Mouse (Mus musculus): ENCODE measurements at regions not wholly inside any gene's neighbourhood (a gene's known extent, or its start where the extent isn't known, plus 50 kb on each side); places are given as distances from the start of the nearest gene placed in this dataset.
A peak's percentile ranks its signal among the peaks of the same experiment; 100 is the strongest.

DNA sequence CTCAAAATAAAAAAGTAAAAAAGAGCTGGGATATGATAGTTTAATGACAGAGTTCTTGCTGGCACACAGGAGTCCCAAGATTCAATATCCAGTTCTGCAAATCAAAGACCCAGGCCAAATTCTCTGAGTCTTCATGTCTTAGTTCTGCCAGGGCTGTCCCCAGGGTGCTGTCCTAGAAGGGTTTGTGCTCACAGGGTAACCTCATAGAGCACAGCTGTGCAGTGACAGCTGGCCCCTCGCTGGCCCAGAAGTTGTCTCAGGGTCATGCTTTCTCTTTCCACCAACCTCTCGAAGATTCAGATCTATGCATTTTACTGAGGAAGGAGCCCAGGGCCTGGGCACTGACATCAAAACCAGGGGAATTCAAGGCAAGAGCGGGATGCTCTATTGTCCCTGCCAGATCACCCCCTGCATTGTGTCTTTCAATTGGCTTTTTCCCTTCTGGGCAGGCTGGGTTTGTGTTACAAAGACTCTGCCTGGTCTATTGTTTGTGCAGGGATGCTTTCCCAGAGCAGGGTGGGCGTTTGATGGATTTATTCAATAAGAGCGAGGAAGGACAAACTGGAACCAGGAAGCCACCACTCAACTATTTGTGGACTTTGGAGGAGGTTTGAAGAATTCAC lies 121.9 kb upstream of the Serp2 start:
- Histone ChIP-seq H3K36me3 (replicated peaks; ENCODE audit: control insufficient read depth, insufficient read depth, low read depth) (no peaks in the 10 kb centered on the region), H3K27ac (no peak overlapping the region), H3K27me3 (ENCODE audit: control insufficient read depth, insufficient read depth, low read length) (no peaks in the 10 kb centered on the region), H3K9ac (replicated peaks) (no peak overlapping the region), H3K4me1 (replicated peaks; ENCODE audit: control insufficient read depth in 2 of 2, insufficient read depth in 2 of 2, low read length in 1 of 2) (peaks cover 0 to 7% of the 10 kb centered on the region in 2 experiments; a peak in 3 of 4 replicates), H3K9me3 (ENCODE audit: control insufficient read depth, low read length) (no peaks in the 10 kb centered on the region), H3K4me3 (ENCODE audit: insufficient read depth in 1 of 2, low read depth in 2 of 2, low read length in 2 of 2) (no peak overlapping the region), H3K4me2 (ENCODE audit: low read depth) (no peak overlapping the region)
- ATAC-seq (ENCODE audit: insufficient read depth) (no peak), DNase-seq (ENCODE audit: low read depth in 3 of 3, low spot score in 3 of 3) (no peak)
- WGBS (ENCODE audit: insufficient replicate concordance) = 56% methylated on average over 5 of the region's 5 CpGs
- TF ChIP-seq CTCF (IDR thresholded peaks at IDR 0.05; ENCODE audit: low read depth) (no peak), EP300 (IDR thresholded peaks at IDR 0.05; ENCODE audit: low read depth) (no peak)

DNA sequence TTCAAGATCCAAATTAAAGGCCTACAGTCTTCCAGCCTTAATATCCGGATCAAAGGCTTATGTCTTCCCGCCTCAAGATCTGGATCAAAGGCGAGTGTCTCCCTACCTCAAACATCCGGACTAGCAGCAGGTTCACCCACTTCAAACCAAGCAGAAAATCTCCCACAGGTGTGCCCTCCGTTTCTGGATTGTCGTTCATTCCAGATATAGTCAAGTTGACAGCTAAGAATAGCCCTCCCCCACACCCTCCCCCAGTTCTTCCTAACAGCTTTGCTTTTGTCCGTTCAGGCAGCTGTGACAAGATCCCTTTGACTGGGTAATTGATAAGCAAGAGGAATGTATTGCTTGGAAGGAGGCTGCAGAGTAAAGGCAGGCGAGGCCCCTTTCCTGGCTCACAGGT lies 118.3 kb upstream of the Serp2 start:
- Histone ChIP-seq H3K4me1 (replicated peaks; ENCODE audit: control insufficient read depth in 2 of 2, insufficient read depth in 2 of 2, low read length in 1 of 2) (peaks cover 12 to 21% of the 10 kb centered on the region in 2 experiments), H3K4me2 (ENCODE audit: low read depth) (no peak overlapping the region), H3K4me3 (ENCODE audit: insufficient read depth in 1 of 2, low read depth in 2 of 2, low read length in 2 of 2) (no peak overlapping the region), H3K27me3 (ENCODE audit: control insufficient read depth, insufficient read depth, low read length) (no peaks in the 10 kb centered on the region), H3K27ac (no peak overlapping the region), H3K9ac (replicated peaks) (no peak overlapping the region), H3K36me3 (replicated peaks; ENCODE audit: control insufficient read depth, insufficient read depth, low read depth) (no peaks in the 10 kb centered on the region), H3K9me3 (ENCODE audit: control insufficient read depth, low read length) (no peaks in the 10 kb centered on the region)
- 41% methylated on average over 8 of the region's 8 CpGs for WGBS (ENCODE audit: insufficient replicate concordance)
- DNase-seq (ENCODE audit: low read depth in 3 of 3, low spot score in 3 of 3) (no peak), ATAC-seq (ENCODE audit: insufficient read depth) (no peak)
- TF ChIP-seq EP300 (IDR thresholded peaks at IDR 0.05; ENCODE audit: low read depth) (no peak), CTCF (IDR thresholded peaks at IDR 0.05; ENCODE audit: low read depth) (no peak)

DNA sequence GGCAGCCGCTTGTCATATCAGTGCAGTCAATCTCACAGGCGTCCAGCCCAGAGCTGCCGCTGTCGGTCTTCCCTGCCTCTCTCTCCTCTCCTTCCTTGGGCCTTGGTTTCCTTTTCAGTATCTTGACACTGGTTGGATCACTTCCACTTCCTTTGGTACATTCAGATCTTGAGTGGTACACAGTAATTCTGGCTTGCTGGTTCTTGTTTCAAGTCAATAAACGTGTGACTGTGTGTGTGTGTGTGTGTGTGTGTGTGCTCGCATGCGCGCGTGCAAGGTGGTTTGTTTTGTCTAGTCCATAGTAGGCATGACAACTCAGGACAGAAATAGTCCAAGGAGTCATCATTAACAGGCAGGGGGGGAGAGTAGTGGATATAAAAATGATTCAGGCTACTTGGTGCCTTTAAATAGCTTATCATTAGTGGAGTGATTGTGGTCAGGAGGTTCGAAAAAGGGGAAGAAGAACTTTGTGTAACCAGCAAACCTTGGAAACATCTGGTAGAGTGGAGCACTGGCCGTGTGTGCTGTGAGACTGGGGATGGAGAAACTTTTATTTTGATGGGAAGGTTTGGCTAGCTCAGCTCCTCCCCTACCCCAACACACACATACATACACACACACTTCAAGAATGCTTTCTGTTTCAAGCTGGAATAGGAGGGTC lies 117.1 kb upstream of the Serp2 start:
- no peak overlapping the region for H3K27ac ChIP-seq

DNA sequence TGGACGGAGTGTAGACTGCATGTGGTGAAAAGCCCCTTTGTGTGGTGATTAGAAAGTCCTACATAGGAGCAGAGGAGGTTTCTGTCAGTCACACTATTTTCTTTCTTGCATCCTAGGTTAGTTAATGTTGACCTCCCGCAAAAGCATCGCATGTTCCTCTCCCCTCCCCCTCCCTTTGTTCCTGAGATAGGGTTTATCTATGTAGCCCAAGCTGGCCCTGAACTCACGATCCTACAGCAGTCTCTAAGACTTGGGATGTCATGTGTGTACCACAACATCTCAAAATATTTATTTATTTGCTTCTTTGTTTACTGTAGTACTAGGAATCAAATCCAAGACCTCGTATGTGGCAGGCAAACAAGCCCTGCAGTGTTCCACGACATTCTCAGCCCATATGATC lies 116.2 kb upstream of the Serp2 start:
- WGBS (ENCODE audit: insufficient replicate concordance) = 28% methylated on average over 6 of the region's 6 CpGs
- H3K4me3 ChIP-seq (ENCODE audit: insufficient read depth in 1 of 2, low read depth in 2 of 2, low read length in 2 of 2) = no peak overlapping the region
- H3K36me3 ChIP-seq (replicated peaks; ENCODE audit: control insufficient read depth, insufficient read depth, low read depth) = no peaks in the 10 kb centered on the region
- peak; percentile 55; the same call in 1 of the 2 replicates for ATAC-seq (ENCODE audit: insufficient read depth)
- H3K4me2 ChIP-seq (ENCODE audit: low read depth) = peak overlapping the region; percentile 12; the same call in 1 of the 2 replicates
- no peaks in the 10 kb centered on the region for H3K9me3 ChIP-seq (ENCODE audit: control insufficient read depth, low read length)
- peaks cover 12 to 21% of the 10 kb centered on the region in 2 experiments for H3K4me1 ChIP-seq (replicated peaks; ENCODE audit: control insufficient read depth in 2 of 2, insufficient read depth in 2 of 2, low read length in 1 of 2)
- no peak overlapping the region for H3K27ac ChIP-seq
- no peak for DNase-seq (ENCODE audit: low read depth in 3 of 3, low spot score in 3 of 3)
- H3K27me3 ChIP-seq (ENCODE audit: control insufficient read depth, insufficient read depth, low read length) = no peaks in the 10 kb centered on the region
- no peak for TF ChIP-seq CTCF (IDR thresholded peaks at IDR 0.05; ENCODE audit: low read depth)
- no peak for TF ChIP-seq EP300 (IDR thresholded peaks at IDR 0.05; ENCODE audit: low read depth)
- H3K9ac ChIP-seq (replicated peaks) = no peak overlapping the region

More for the DNA sequence above, 117.1 kb upstream of the Serp2 start:
- no peak overlapping the region for H3K4me2 ChIP-seq (ENCODE audit: low read depth)
- no peaks in the 10 kb centered on the region for H3K9me3 ChIP-seq (ENCODE audit: control insufficient read depth, low read length)
- no peaks in the 10 kb centered on the region for H3K36me3 ChIP-seq (replicated peaks; ENCODE audit: control insufficient read depth, insufficient read depth, low read depth)
- no peak overlapping the region for H3K9ac ChIP-seq (replicated peaks)
- no peak for DNase-seq (ENCODE audit: low read depth in 3 of 3, low spot score in 3 of 3)
- no peak overlapping the region for H3K4me3 ChIP-seq (ENCODE audit: insufficient read depth in 1 of 2, low read depth in 2 of 2, low read length in 2 of 2)
- TF ChIP-seq EP300 (IDR thresholded peaks at IDR 0.05; ENCODE audit: low read depth) = no peak
- no peak for TF ChIP-seq CTCF (IDR thresholded peaks at IDR 0.05; ENCODE audit: low read depth)
- H3K27me3 ChIP-seq (ENCODE audit: control insufficient read depth, insufficient read depth, low read length) = no peaks in the 10 kb centered on the region
- H3K4me1 ChIP-seq (replicated peaks; ENCODE audit: control insufficient read depth in 2 of 2, insufficient read depth in 2 of 2, low read length in 1 of 2) = peaks cover 12 to 21% of the 10 kb centered on the region in 2 experiments
- peak; percentile 50; the same call in 1 of the 2 replicates for ATAC-seq (ENCODE audit: insufficient read depth)
- 15% methylated on average over 11 of the region's 11 CpGs for WGBS (ENCODE audit: insufficient replicate concordance)

DNA sequence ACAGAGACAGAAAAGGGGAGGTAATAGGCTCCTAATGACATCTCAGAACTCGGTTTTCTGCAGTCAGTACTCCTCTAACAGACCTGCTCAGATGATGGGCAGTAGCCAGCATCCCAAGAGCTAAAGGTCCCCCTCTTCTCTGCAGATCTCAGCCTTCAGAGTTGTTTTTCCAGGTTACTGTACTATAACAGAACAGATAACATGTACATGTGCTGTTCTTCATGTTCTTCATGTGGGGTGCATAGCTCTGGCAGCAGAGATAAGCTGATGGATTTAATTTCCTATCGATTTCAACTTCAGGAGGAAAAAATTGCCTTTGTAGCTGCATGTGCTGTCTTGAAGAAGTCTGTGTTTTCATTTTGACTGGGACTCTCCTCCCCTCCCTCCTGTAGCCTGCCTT lies 115.8 kb upstream of the Serp2 start:
- Histone ChIP-seq H3K9ac (replicated peaks) (no peak overlapping the region), H3K4me2 (ENCODE audit: low read depth) (peak overlapping the region; percentile 12; the same call in 1 of the 2 replicates), H3K36me3 (replicated peaks; ENCODE audit: control insufficient read depth, insufficient read depth, low read depth) (no peaks in the 10 kb centered on the region), H3K4me1 (replicated peaks; ENCODE audit: control insufficient read depth in 2 of 2, insufficient read depth in 2 of 2, low read length in 1 of 2) (peaks cover 12 to 21% of the 10 kb centered on the region in 2 experiments), H3K27ac (no peak overlapping the region), H3K27me3 (ENCODE audit: control insufficient read depth, insufficient read depth, low read length) (no peaks in the 10 kb centered on the region), H3K4me3 (ENCODE audit: insufficient read depth in 1 of 2, low read depth in 2 of 2, low read length in 2 of 2) (no peak overlapping the region), H3K9me3 (ENCODE audit: control insufficient read depth, low read length) (no peaks in the 10 kb centered on the region)
- DNase-seq (ENCODE audit: low read depth in 3 of 3, low spot score in 3 of 3) (no peak), ATAC-seq (ENCODE audit: insufficient read depth) (peak; percentile 64; the same call in 1 of the 2 replicates)
- 21% methylated on average over 2 of the region's 2 CpGs for WGBS (ENCODE audit: insufficient replicate concordance)
- no peak for TF ChIP-seq CTCF (IDR thresholded peaks at IDR 0.05; ENCODE audit: low read depth)
- TF ChIP-seq EP300 (IDR thresholded peaks at IDR 0.05; ENCODE audit: low read depth) = peak; percentile 37; the same call in 1 of the 2 replicates

Measured in liver, embryonic 14.5 days (tissue).